Mouse (Mus musculus): ENCODE results near the gene Dis3l. TPM values are rescaled to one million over a fixed set of nuclear protein-coding genes. Genes with fewer than 3 reads are reported as not detected.
A peak's percentile ranks its signal among the peaks of the same experiment; 100 is the strongest.

Gene Dis3l
- polyA plus RNA-seq (2011; ENCODE audit: insufficient read length, low read depth, missing spikeins) = 16.3 and 17.4 TPM in 2 replicates

DNA sequence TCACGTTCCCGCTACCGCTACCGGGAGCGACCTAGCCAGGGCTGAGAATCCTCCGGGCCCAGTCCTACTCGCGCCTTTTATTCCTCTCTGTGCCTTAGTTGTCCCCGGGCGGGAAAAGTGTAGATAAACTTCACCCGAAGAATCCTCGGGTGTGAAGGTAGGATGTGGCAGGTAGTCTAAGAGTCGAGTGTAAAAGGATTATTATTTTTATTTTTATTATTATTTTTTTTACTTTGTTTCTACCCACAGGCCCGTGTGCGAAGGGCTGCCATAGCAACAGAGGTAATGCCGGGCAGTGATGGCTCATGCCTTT is at the start of gene Dis3l:
TSS of gene Dis3l (minus strand) at position 35 of the 313 bp plus-strand sequence.
- TF ChIP-seq POLR2A (IDR thresholded peaks at IDR 0.05; ENCODE audit: low read depth, low read length) (no peak), CTCF (IDR thresholded peaks at IDR 0.05; ENCODE audit: borderline replicate concordance, insufficient read depth, low read length) (no peak)
- peaks cover 2% of the 10 kb centered on the region; the same call in 1 of the 2 replicates for H3K4me1 ChIP-seq (ENCODE audit: control insufficient read depth, insufficient read depth, low read length)
- H3K4me3 ChIP-seq (ENCODE audit: insufficient read depth, low read length) = peak within 1 kb of the TSS; percentile 56
- H3K27ac ChIP-seq (ENCODE audit: insufficient read depth, low read length) = peak within 1 kb of the TSS; percentile 93

DNA sequence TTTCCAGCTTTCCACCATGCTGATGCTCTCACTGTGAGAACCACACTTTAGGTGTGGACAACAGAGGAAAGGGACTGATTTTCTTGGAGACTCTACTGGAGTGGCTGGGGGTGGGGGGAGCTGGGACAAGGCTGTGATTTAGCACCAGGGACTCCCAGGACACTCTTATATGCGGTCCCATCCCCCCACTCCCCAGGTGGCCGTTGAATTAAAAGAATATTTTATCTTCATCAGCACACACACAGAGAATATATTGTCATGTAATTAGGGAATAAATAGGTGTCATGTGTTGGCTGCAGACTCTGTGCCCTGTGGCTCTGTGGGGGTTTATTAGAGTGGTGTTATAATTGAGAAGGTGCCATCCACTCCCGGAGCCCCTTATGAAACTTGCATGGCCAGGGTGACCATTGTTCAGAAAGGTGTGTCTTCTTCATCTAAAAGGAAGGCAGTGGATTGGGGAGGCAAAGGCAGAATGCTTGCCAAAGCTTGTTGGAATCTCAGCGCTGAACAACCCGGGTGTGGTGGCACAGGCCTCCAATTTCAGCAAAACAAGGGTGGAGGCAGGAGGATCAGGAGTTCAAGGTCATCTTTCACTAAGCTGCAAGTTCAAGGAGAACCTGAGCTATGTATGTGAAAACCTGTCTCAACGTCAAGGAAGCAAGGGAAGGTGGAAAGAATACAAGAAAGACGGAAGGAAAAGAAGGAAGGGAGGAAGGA is 48.6 kb upstream of the Dis3l start:
- H3K4me3 ChIP-seq (ENCODE audit: insufficient read depth, low read length) = no peak overlapping the region
- H3K27ac ChIP-seq (ENCODE audit: insufficient read depth, low read length) = no peak overlapping the region
- H3K4me1 ChIP-seq (ENCODE audit: control insufficient read depth, insufficient read depth, low read length) = no peaks in the 10 kb centered on the region
- TF ChIP-seq CTCF (IDR thresholded peaks at IDR 0.05; ENCODE audit: borderline replicate concordance, insufficient read depth, low read length) = no peak
- TF ChIP-seq POLR2A (IDR thresholded peaks at IDR 0.05; ENCODE audit: low read depth, low read length) = no peak

DNA sequence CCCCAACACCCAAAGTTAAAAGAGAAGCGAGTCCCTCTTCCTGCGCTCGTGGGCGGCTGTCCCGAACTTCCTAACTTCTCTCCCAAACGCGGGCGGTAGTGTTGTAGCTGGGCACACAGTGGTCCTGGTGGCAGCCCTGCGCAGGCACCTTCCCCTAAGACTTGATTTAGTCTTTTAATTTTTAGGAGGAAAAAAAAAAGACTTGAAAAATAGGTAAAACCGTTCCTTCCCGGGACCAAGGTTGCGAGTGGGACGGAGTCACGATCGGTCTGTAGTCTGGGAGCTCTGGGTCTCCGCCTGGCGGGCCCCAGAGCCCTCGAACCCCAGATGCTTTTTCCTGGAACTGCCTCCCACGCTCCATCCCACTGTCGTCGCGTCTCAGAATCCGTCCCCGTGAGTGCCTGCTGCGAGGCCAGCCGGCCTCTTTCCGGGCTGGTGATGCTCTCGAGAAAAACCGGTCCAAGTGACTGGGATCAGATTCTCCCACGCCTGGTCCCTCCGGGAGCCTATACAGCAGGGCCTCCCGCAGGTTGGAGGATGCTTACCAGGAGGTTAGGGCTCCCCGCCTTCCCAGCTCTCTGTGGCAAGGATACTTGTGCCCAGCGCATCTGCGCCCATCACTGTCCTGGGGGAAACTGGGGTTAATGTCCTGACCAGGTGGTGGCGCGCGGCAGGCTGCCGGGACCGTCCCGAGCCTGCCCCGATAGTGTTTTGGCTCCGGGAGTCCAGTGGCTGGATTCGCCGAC is 45.6 kb upstream of the Dis3l start:
- H3K4me3 ChIP-seq (ENCODE audit: insufficient read depth, low read length) = 0 out of 2 replicates have a peak overlapping the region, but pooled peaks have one; percentile 4
- no peaks in the 10 kb centered on the region for H3K4me1 ChIP-seq (ENCODE audit: control insufficient read depth, insufficient read depth, low read length)
- H3K27ac ChIP-seq (ENCODE audit: insufficient read depth, low read length) = no peak overlapping the region
- TF ChIP-seq POLR2A (IDR thresholded peaks at IDR 0.05; ENCODE audit: low read depth, low read length) (no peak), CTCF (IDR thresholded peaks at IDR 0.05; ENCODE audit: borderline replicate concordance, insufficient read depth, low read length) (no peak)

DNA sequence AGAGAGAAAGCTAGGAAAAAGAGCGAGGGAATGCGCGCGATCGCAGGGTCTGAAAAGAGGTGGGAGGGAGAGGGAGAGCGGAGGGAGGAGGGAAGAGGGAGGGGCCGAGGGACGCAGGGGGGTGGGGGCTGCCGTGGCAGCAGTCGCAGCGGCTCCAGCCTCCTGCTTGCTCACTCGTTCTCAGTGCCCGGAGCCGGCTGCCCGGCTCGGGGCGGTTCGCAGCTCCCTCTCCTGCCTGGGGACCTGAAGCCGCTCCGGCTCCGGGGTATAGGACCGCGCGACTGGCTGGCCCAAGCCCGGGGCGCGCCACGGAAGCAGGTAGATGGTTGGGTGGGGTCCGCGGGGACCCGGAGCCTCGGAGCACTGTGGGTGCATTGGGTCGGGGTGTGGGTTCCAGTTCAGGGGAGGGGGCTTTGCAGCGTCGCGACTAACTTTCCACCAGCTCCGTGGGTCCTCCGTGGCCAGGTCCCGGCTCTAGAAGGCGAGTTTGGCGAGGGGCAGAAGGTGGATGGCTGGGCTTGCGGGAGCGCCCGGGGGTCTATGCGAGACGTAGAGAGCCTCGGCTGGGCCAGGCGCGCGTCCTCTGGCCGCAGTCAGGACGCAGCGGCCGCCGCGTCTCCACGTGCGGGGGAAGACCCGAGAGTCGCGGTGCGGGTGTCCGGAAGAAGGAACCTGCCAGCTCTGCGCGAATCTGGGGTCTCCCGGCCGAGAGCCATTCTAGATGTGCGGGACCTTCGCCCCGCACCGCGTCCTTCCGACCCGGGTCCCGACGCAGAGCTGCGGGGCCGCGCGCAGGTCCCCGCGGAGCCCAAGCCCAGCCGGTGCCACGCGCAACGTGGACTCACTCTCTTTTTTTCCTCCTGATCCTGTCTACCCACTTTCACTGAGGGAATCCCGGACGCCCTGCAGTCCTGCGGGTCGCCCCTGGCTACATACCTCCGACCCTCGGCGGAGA is 44.7 kb upstream of the Dis3l start, which contains the start of gene Megf11:
TSS of gene Megf11 (plus strand) at position 116 of the 955 bp plus-strand sequence.
- TF ChIP-seq POLR2A (IDR thresholded peaks at IDR 0.05; ENCODE audit: low read depth, low read length) = no peak
- TF ChIP-seq CTCF (IDR thresholded peaks at IDR 0.05; ENCODE audit: borderline replicate concordance, insufficient read depth, low read length) = no peak
- Histone ChIP-seq H3K27ac (ENCODE audit: insufficient read depth, low read length) (no peak within 1 kb of the TSS), H3K4me1 (ENCODE audit: control insufficient read depth, insufficient read depth, low read length) (no peaks in the 10 kb centered on the region), H3K4me3 (ENCODE audit: insufficient read depth, low read length) (peak within 1 kb of the TSS; percentile 17)

DNA sequence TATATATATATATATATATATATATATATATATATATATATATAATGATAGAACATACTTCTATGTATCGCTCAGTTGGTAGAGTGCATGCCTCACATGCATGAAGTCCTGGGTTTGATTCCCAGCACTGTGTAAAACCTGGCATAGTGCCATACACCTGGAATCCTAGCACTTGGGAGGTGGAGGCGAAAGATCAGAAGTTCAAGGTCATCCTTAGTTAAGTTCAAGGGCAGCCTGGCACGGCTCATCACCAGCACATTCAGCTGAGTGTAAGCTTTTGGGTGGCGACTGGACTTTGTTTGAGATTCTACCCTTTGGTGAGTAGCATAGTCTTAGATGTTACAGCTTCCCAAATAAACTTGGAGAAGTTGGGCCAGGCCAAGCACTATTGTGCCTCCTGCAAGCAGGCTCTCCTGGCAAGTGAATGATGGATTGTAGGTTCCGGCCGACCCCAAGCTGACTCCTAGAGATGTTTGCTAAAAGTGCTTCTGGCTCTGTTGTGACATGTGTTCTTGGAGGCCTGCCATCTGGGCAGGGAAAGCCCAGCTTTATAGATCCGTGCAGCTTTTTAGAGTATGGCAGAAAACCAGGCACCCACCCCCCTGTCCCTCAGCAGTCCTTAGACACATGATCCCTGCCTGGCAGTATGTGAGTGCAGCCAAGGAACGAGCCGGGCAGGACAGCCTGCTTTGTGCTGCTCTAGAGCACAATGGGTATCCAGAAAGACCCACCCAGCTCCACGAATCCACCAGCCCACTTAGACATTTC is 42.1 kb upstream of the Dis3l start:
- no peaks in the 10 kb centered on the region for H3K4me1 ChIP-seq (ENCODE audit: control insufficient read depth, insufficient read depth, low read length)
- TF ChIP-seq CTCF (IDR thresholded peaks at IDR 0.05; ENCODE audit: borderline replicate concordance, insufficient read depth, low read length) (no peak), POLR2A (IDR thresholded peaks at IDR 0.05; ENCODE audit: low read depth, low read length) (no peak)
- H3K27ac ChIP-seq (ENCODE audit: insufficient read depth, low read length) = no peak overlapping the region
- no peak overlapping the region for H3K4me3 ChIP-seq (ENCODE audit: insufficient read depth, low read length)

DNA sequence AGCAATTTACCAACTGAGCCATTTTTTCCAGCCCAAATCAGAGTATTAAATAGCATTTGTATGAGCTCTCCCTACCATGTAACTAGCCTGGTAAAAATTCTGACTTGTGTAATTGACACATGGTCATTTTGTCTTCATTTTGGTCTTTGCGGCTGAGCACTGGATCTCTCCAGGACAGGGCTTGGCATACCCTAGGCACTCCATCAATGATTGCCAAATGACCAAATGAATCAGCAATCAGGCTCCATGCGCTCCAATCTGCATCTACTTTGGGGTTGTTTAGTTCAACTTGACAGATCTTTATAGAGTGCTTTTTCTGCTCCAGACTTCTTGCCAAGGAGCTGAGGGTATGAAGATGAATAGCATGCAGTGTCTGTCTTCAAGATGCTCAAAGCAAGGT is 35.3 kb upstream of the Dis3l start:
- H3K27ac ChIP-seq (ENCODE audit: insufficient read depth, low read length) = no peak overlapping the region
- H3K4me3 ChIP-seq (ENCODE audit: insufficient read depth, low read length) = no peak overlapping the region
- TF ChIP-seq POLR2A (IDR thresholded peaks at IDR 0.05; ENCODE audit: low read depth, low read length) = no peak
- TF ChIP-seq CTCF (IDR thresholded peaks at IDR 0.05; ENCODE audit: borderline replicate concordance, insufficient read depth, low read length) = no peak

DNA sequence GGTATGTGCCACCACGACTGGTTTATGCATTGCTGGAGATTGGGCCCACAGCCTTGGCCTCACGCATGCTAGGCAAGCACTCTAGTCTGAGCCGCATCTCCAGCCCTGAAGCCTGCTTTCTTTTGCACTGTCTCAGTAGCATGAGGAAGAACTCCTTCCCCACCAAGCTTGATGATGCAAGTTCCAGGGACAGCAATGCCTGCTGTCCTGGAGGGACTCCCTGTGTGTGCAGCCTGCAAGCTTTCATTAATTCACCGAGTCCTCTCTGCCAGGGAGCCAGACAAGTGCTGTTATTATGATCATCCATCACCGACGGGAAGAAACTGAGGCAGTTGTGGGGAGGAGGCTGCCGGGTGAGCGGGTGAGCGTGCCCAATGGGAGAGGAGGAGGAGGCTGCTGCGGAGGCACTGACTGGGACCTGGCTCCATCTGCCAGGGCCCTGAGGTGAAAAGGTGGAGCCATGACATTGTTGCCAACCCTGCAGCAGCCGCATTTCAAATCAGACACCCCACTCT is 30.3 kb upstream of the Dis3l start:
- Histone ChIP-seq H3K4me3 (ENCODE audit: insufficient read depth, low read length) (no peak overlapping the region), H3K27ac (ENCODE audit: insufficient read depth, low read length) (no peak overlapping the region), H3K4me1 (ENCODE audit: control insufficient read depth, insufficient read depth, low read length) (no peaks in the 10 kb centered on the region)
- TF ChIP-seq CTCF (IDR thresholded peaks at IDR 0.05; ENCODE audit: borderline replicate concordance, insufficient read depth, low read length) = no peak
- no peak for TF ChIP-seq POLR2A (IDR thresholded peaks at IDR 0.05; ENCODE audit: low read depth, low read length)

More for the DNA sequence above, 35.3 kb upstream of the Dis3l start:
- no peaks in the 10 kb centered on the region for H3K4me1 ChIP-seq (ENCODE audit: control insufficient read depth, insufficient read depth, low read length)

DNA sequence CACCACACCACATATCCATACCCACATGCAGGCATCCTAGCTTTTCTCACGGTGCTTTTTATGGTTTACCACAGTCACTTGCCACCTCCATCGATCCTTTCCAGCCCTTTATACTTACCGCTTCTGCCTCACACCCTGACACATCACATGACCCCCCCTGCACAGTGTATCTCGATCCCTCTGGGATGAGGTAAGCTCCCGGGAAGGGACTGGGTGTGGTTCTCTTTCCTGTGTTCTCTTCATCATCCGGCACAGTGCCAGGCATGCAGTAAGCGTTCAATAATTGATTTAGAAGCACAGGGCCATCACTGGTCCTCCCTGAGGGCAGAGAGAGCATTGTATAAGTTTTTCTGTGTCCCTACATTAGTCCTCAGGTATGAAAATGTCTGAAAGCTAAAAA is 28.8 kb upstream of the Dis3l start:
- TF ChIP-seq CTCF (IDR thresholded peaks at IDR 0.05; ENCODE audit: borderline replicate concordance, insufficient read depth, low read length) = no peak
- TF ChIP-seq POLR2A (IDR thresholded peaks at IDR 0.05; ENCODE audit: low read depth, low read length) = no peak
- Histone ChIP-seq H3K4me3 (ENCODE audit: insufficient read depth, low read length) (no peak overlapping the region), H3K4me1 (ENCODE audit: control insufficient read depth, insufficient read depth, low read length) (no peaks in the 10 kb centered on the region), H3K27ac (ENCODE audit: insufficient read depth, low read length) (no peak overlapping the region)
